Mouse (Mus musculus): ENCODE measurements at regions not wholly inside any gene's neighbourhood (a gene's known extent, or its start where the extent isn't known, plus 50 kb on each side); places are given as distances from the start of the nearest gene placed in this dataset.

- no peak for TF ChIP-seq CTCF (conservative IDR thresholded peaks at IDR 0.05; ENCODE audit: insufficient read depth, insufficient read length, low read depth, low read length)
- TF ChIP-seq POLR2A (IDR thresholded peaks at IDR 0.05; ENCODE audit: low read depth, low read length): no peak
These were observed 262.5 kb upstream of the Nfe2l3 start for GRCm38 (mm10) chr6:51169971-51170411.

Measured in kidney, adult 2 months (tissue).